In genomic region chr17:86329273-86330075, GRCm38 (mm10) we compare ENCODE assay signal across 9 mouse cellular contexts.
DNase-seq lines count a peak whose midpoint lies in the region; ATAC-seq and TF ChIP-seq lines count a peak whose summit lies in the region.
"Had no signal": no experiment of that assay in that cellular context is flagged by ENCODE, and none has a peak within 500 bp of the region (broad histone marks: within the 10 kb centered on the region; RNA-seq: fewer than 3 reads in every experiment).

No protein-coding gene starts in this region.

- peak overlapping the region; percentile 13; the same call in 1 of the 2 replicates for H3K4me3 ChIP-seq in kidney, adult 2 months (ENCODE audit: insufficient read depth, low read depth, low read length)
- H3K4me3 ChIP-seq in embryonic facial prominence, embryonic 11.5 days (ENCODE audit: low read depth, low read length) = no peak overlapping the region
- no peak overlapping the region for H3K4me3 ChIP-seq in intestine, embryonic 15.5 days (replicated peaks)
- H3K4me3 ChIP-seq in neural tube, embryonic 12.5 days = no peak overlapping the region

- DNase-seq in kidney, adult 2 months = no peak
- DNase-seq in kidney, adult 18-20 months = no peak
- DNase-seq in embryonic facial prominence, embryonic 11.5 days (ENCODE audit: low spot score) = peak; percentile 55
- no peak for DNase-seq in spleen, postnatal 4 days (ENCODE audit: low spot score in 2 of 2)
- DNase-seq in cerebellum, postnatal 25 days = no peak
- DNase-seq in lung, postnatal 14 days = no peak

- no peak for TF ChIP-seq CTCF in kidney, adult 2 months (conservative IDR thresholded peaks at IDR 0.05; ENCODE audit: insufficient read depth, insufficient read length, low read depth, low read length)

- 45% methylated on average over 16 of the region's 16 CpGs for WGBS in kidney, adult 2 months
- WGBS in embryonic facial prominence, embryonic 11.5 days = 21% methylated on average over 16 of the region's 16 CpGs
- WGBS in intestine, embryonic 15.5 days = 12% methylated on average over 16 of the region's 16 CpGs
- 36% methylated on average over 16 of the region's 16 CpGs for WGBS in neural tube, embryonic 12.5 days

- no peaks in the 10 kb centered on the region for H3K27me3 ChIP-seq in kidney, adult 2 months (replicated peaks; ENCODE audit: control insufficient read depth, insufficient read depth, low read length)
- no peaks in the 10 kb centered on the region for H3K27me3 ChIP-seq in embryonic facial prominence, embryonic 11.5 days (ENCODE audit: control insufficient read depth, insufficient read depth, low read length)
- no peaks in the 10 kb centered on the region for H3K27me3 ChIP-seq in intestine, embryonic 15.5 days (replicated peaks)
- no peaks in the 10 kb centered on the region for H3K27me3 ChIP-seq in neural tube, embryonic 12.5 days (replicated peaks)

- no peaks in the 10 kb centered on the region for H3K36me3 ChIP-seq in kidney, adult 2 months (ENCODE audit: control insufficient read depth, insufficient read depth, low read length)
- no peaks in the 10 kb centered on the region for H3K36me3 ChIP-seq in embryonic facial prominence, embryonic 11.5 days (replicated peaks; ENCODE audit: control insufficient read depth, insufficient read depth, low read depth, low read length)
- H3K36me3 ChIP-seq in intestine, embryonic 15.5 days = no peaks in the 10 kb centered on the region
- no peaks in the 10 kb centered on the region for H3K36me3 ChIP-seq in neural tube, embryonic 12.5 days
- H3K36me3 ChIP-seq: G1E had no signal

- no peak overlapping the region for H3K4me2 ChIP-seq in embryonic facial prominence, embryonic 11.5 days (ENCODE audit: low read depth, low read length)
- H3K4me2 ChIP-seq in intestine, embryonic 15.5 days (replicated peaks) = peak overlapping the region; percentile 48
- peak overlapping the region; percentile 28 for H3K4me2 ChIP-seq in neural tube, embryonic 12.5 days (replicated peaks)

- peaks cover 6% of the 10 kb centered on the region for H3K4me1 ChIP-seq in kidney, adult 2 months (ENCODE audit: control insufficient read depth, insufficient read depth, low read length)
- H3K4me1 ChIP-seq in embryonic facial prominence, embryonic 11.5 days (ENCODE audit: control insufficient read depth, insufficient read depth, low read length) = peaks cover 2% of the 10 kb centered on the region; the same call in 1 of the 2 replicates
- H3K4me1 ChIP-seq in intestine, embryonic 15.5 days (replicated peaks) = peaks cover 27% of the 10 kb centered on the region
- peaks cover 41% of the 10 kb centered on the region for H3K4me1 ChIP-seq in neural tube, embryonic 12.5 days

- peak; percentile 52; the same call in 1 of the 2 replicates for ATAC-seq in embryonic facial prominence, embryonic 11.5 days (replicated peaks; ENCODE audit: insufficient number of reproducible peaks, low FRiP score, low TSS enrichment, low read depth)
- peak; percentile 59; the same call in 1 of the 2 replicates for ATAC-seq in intestine, embryonic 15.5 days
- ATAC-seq in neural tube, embryonic 12.5 days (ENCODE audit: low FRiP score, low read depth) = 0 out of 2 replicates have a peak, but pooled peaks have one; percentile 30

- H3K27ac ChIP-seq in kidney, adult 2 months (ENCODE audit: insufficient read depth, low read depth, low read length) = no peak overlapping the region
- no peak overlapping the region for H3K27ac ChIP-seq in embryonic facial prominence, embryonic 11.5 days (replicated peaks; ENCODE audit: low read depth, low read length)
- H3K27ac ChIP-seq in intestine, embryonic 15.5 days = peak overlapping the region; percentile 64; the same call in 1 of the 2 replicates
- H3K27ac ChIP-seq in neural tube, embryonic 12.5 days = no peak overlapping the region

- H3K9ac ChIP-seq in embryonic facial prominence, embryonic 11.5 days (replicated peaks; ENCODE audit: low read length) = no peak overlapping the region
- H3K9ac ChIP-seq in intestine, embryonic 15.5 days = no peak overlapping the region
- 0 out of 2 replicates have a peak overlapping the region, but pooled peaks have one; percentile 21 for H3K9ac ChIP-seq in neural tube, embryonic 12.5 days

- TF ChIP-seq POLR2A in kidney, adult 2 months (IDR thresholded peaks at IDR 0.05; ENCODE audit: low read depth, low read length) = no peak

- H3K9me3 ChIP-seq in embryonic facial prominence, embryonic 11.5 days (replicated peaks; ENCODE audit: control insufficient read depth, low read length) = no peaks in the 10 kb centered on the region
- H3K9me3 ChIP-seq in intestine, embryonic 15.5 days = no peaks in the 10 kb centered on the region
- no peaks in the 10 kb centered on the region for H3K9me3 ChIP-seq in neural tube, embryonic 12.5 days
- H3K9me3 ChIP-seq: G1E had no signal
